Mouse (Mus musculus) liver, adult 2 months (tissue): ENCODE measurements around the gene Dnajc11. TPM values are rescaled to one million over a fixed set of nuclear protein-coding genes. Genes with fewer than 3 reads are reported as not detected.

Experiments used
- DNase-seq: peaks from one replicate; pipeline ENCODE4 v3.0.0-alpha.2; 2011; ENCODE audit warnings: low read depth, low spot score; ENCODE audit errors: extremely low read depth
- H3K27ac ChIP-seq: fragments of 200-500 bp; replicated peaks from 2 replicates; pipeline ENCODE4 v1.5.1; 2012; ENCODE audit warnings: low read depth, mild to moderate bottlenecking, control low read depth, inconsistent platforms, low read length; ENCODE audit not compliant: insufficient read depth
- H3K27me3 ChIP-seq: fragments of 200-500 bp; 2 replicates; pipeline ENCODE4 v1.6.1; 2012; ENCODE audit warnings: mild to moderate bottlenecking, moderate library complexity, low read length, inconsistent platforms; ENCODE audit not compliant: control insufficient read depth, insufficient read depth
- H3K36me3 ChIP-seq: fragments of 200-500 bp; 2 replicates; pipeline ENCODE4 v1.6.1; 2012; ENCODE audit warnings: low read length, inconsistent platforms; ENCODE audit not compliant: control insufficient read depth, insufficient read depth
- H3K4me1 ChIP-seq: fragments of 200-500 bp; 2 replicates; pipeline ENCODE4 v1.6.1; 2011; ENCODE audit warnings: low read length; ENCODE audit not compliant: control insufficient read depth, insufficient read depth
- H3K4me3 ChIP-seq: fragments of 200-500 bp; 2 replicates; pipeline ENCODE4 v1.5.1; 2011; ENCODE audit warnings: low read depth, mild to moderate bottlenecking, control low read depth, low read length, moderate library complexity; ENCODE audit not compliant: insufficient read depth
- H3K79me2 ChIP-seq: fragments of 200-500 bp; 2 replicates; pipeline ENCODE4 v1.6.1; 2012; ENCODE audit warnings: inconsistent platforms, mild to moderate bottlenecking, low read length, moderate library complexity; ENCODE audit not compliant: control insufficient read depth, insufficient read depth
- H3K9ac ChIP-seq: fragments of 200-500 bp; 2 replicates; pipeline ENCODE4 v1.6.1; 2012; ENCODE audit warnings: low read depth, mild to moderate bottlenecking, control low read depth, inconsistent platforms, low read length
- CTCF ChIP-seq: fragments of 200-500 bp; IDR thresholded peaks from 2 replicates; pipeline ENCODE4 v1.5.1; 2011; ENCODE audit warnings: low read depth, low read length, control low read depth
- POLR2A ChIP-seq: fragments of 200-500 bp; IDR thresholded peaks from 2 replicates; pipeline ENCODE4 v1.6.1; 2011; ENCODE audit warnings: low read length, control low read depth; ENCODE audit not compliant: insufficient read depth; ENCODE audit errors: extremely low read depth
- WGBS: fragments of 180-500 bp; shearing (Covaris S2); methylation state at CpG from one replicate; pipeline ENCODE4 v1.1.7; 2018; 5-methylcytosine and 5-hydroxymethylcytosine counted together
- polyA plus RNA-seq: library from polyadenylated mRNA; depleted of rRNA; stranded (reverse); fragments of >200 nt; gene quantifications from 2 replicates; pipeline ENCODE4 v1.2.3, GENCODE M21; 2012
- total RNA-seq: library from RNA; depleted of rRNA; stranded (reverse); fragments of >200 nt; gene quantifications from 2 replicates; pipeline ENCODE4 v1.2.3, GENCODE M21; 2014

Dnajc11 gene
- total and polyA plus RNA-seq, 2 experiments, result 23.9 to 52.6 TPM

DNA sequence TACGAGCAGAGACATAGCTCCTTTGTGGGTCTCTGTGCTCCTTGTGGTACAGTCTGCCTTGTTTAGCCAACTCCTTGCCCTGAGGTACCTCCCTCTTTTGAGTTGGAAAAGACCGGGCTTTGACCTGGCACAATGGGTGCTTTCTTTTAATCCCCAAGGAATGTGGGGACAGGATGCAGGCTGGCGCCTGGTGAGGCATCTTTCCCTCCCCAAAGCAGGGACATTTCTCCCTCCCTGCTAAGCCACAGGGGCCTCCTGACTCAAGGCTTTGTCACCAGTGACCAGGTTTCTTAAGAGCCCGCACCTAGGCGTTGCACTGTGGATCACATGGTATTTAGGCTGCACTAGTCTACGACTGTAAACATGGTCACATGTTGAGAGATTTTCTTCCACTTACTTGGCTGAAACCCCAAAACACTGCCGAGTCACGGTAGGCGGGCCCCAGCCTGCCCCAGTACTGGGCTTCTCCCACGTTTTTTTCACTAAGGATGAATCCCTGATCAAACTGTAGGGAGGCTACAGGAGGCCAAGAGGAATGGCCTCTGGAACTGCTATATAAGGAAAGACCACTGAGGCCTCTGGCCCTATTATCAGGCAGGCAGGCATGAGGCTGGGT is 76.7 kb downstream of the Dnajc11 start:
- WGBS, result 2% methylated on average over 10 of the region's 10 CpGs
- H3K27me3 ChIP-seq, result no peaks in the 10 kb centered on the region
- H3K27ac ChIP-seq, result peak overlapping the region; percentile 88
- peak; percentile 96 for DNase-seq
- TF ChIP-seq CTCF, result no peak
- TF ChIP-seq POLR2A, result peak; percentile 40; the same call in 1 of the 2 replicates
- H3K36me3 ChIP-seq, result peaks cover 6% of the 10 kb centered on the region; the same call in 1 of the 2 replicates
- peaks cover 24% of the 10 kb centered on the region for H3K4me1 ChIP-seq
- peak overlapping the region; percentile 93 for H3K9ac ChIP-seq
- peaks cover 16% of the 10 kb centered on the region for H3K79me2 ChIP-seq
- peak overlapping the region; percentile 61 for H3K4me3 ChIP-seq

- Histone ChIP-seq H3K27ac (peak overlapping the region; percentile 88), H3K27me3 (no peaks in the 10 kb centered on the region), H3K36me3 (peaks cover 7% of the 10 kb centered on the region; the same call in 1 of the 2 replicates), H3K4me1 (peaks cover 24% of the 10 kb centered on the region), H3K79me2 (peaks cover 16% of the 10 kb centered on the region), H3K9ac (peak overlapping the region; percentile 76), H3K4me3 (peak overlapping the region; percentile 61)
- DNase-seq, result peak; percentile 45
- 7% methylated on average over 13 of the region's 13 CpGs for WGBS
- no peak for TF ChIP-seq POLR2A
- no peak for TF ChIP-seq CTCF
These were observed 77.2 kb downstream of the Dnajc11 start for GRCm38 (mm10) chr4:152010707-152011134.

DNA sequence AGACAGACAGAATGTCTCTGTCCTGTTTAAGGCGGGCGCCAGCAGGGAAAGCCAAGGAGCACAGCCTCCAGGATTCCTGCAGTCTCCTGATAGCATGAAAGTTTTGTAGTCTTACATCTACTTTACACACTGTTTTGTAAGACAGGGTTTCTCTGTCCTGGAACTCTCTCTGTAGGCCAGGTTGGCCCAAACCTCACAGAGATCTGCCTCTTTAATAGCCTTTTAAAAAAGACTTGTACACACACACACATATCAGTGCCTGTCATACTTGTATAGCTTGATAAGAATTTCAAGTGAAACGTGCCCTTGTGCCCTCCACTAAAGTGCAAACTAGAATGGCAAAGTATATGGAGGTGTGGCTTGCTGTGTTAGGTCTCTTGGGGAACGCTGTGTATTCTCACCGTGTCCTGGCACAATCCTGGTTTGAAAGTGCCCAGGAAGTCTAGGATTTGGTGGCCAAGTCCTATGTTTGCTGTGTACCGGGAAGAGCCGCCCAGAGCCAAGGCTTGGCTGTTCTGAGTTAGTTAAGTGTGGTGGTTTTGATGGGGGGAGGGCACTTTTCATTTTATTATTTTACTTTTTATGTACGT is 77.8 kb downstream of the Dnajc11 start:
- H3K4me3 ChIP-seq, result peak overlapping the region; percentile 61

GRCm38 (mm10) chr4:152012109-152012508 is 78.6 kb downstream of the Dnajc11 start:
- Histone ChIP-seq H3K9ac (peak overlapping the region; percentile 12), H3K27me3 (no peaks in the 10 kb centered on the region), H3K79me2 (peaks cover 16% of the 10 kb centered on the region), H3K36me3 (peaks cover 8% of the 10 kb centered on the region; the same call in 1 of the 2 replicates), H3K4me3 (no peak overlapping the region), H3K4me1 (peaks cover 24% of the 10 kb centered on the region), H3K27ac (peak overlapping the region; percentile 92)
- TF ChIP-seq POLR2A (no peak), CTCF (no peak)
- DNase-seq, result no peak
- 91% methylated on average over 16 of the region's 16 CpGs for WGBS

More for the DNA sequence above, 77.8 kb downstream of the Dnajc11 start:
- H3K9ac ChIP-seq, result peak overlapping the region; percentile 76
- peak overlapping the region; percentile 92 for H3K27ac ChIP-seq
- H3K79me2 ChIP-seq, result peaks cover 16% of the 10 kb centered on the region
- WGBS, result 38% methylated on average over 8 of the region's 8 CpGs
- DNase-seq, result peak; percentile 95
- H3K36me3 ChIP-seq, result peaks cover 8% of the 10 kb centered on the region; the same call in 1 of the 2 replicates
- TF ChIP-seq POLR2A (no peak), CTCF (no peak)
- peaks cover 24% of the 10 kb centered on the region for H3K4me1 ChIP-seq
- no peaks in the 10 kb centered on the region for H3K27me3 ChIP-seq

DNA sequence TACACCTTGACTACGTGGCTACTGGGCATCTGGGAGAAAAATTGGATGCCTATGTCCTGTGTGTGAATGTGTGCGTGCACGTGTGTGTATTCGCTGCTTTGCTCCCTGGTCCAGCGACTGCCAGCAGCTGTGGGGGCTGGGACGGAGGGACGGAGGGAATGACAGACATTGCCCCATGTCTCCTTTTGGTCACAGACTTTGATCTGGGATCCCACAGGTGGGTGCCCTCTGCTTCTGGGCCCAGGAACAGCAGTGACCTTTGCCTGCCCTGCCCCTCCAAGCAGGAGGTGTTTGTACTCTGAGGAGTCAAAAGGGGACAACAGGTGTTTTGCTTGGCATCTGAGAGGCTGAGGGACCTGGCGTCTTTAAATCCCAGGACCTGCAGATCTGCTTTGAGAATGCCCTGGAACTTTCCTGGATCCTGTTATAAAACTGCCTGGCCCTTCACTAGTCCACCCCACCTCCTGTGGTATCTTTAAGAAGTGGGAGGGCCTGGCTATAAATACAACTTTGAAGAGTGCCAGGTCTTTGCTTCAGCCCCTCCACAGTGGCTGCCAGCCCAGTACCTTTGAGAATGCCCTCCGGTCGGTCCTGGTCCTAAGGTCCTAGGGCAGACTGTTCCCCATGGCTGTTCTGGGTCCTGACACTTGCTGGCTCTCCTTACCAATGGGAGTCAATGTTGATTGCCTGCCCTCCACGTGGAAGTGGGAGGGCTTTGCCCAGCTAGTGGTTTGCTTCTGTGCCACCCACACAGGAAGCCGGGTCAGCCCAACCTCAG is 79.7 kb downstream of the Dnajc11 start:
- H3K27me3 ChIP-seq, result no peaks in the 10 kb centered on the region
- peaks cover 16% of the 10 kb centered on the region for H3K79me2 ChIP-seq
- TF ChIP-seq CTCF (no peak), POLR2A (no peak)
- H3K9ac ChIP-seq, result peak overlapping the region; percentile 43
- peak overlapping the region; percentile 92 for H3K27ac ChIP-seq
- peak; percentile 93 for DNase-seq
- peak overlapping the region; percentile 21; the same call in 1 of the 2 replicates for H3K4me3 ChIP-seq
- H3K36me3 ChIP-seq, result peaks cover 8% of the 10 kb centered on the region; the same call in 1 of the 2 replicates
- peaks cover 17% of the 10 kb centered on the region for H3K4me1 ChIP-seq
- WGBS, result 24% methylated on average over 12 of the region's 12 CpGs
